27 mouse cellular contexts compared by ENCODE assay signal in genomic region chr9:115426682-115427081, GRCm38 (mm10).
DNase-seq lines count a peak whose midpoint lies in the region; ATAC-seq and TF ChIP-seq lines count a peak whose summit lies in the region.
"Had no signal": no experiment of that assay in that cellular context is flagged by ENCODE, and none has a peak within 500 bp of the region (broad histone marks: within the 10 kb centered on the region; RNA-seq: fewer than 3 reads in every experiment).

No protein-coding gene starts in this region.

- TF ChIP-seq CTCF in brain, embryonic 14.5 days (IDR thresholded peaks at IDR 0.05; ENCODE audit: borderline replicate concordance, extremely low read depth, insufficient read depth, insufficient read length), result no peak

- H3K36me3 ChIP-seq in hindbrain, embryonic 15.5 days, result no peaks in the 10 kb centered on the region
- no peaks in the 10 kb centered on the region for H3K36me3 ChIP-seq in hindbrain, embryonic 11.5 days (ENCODE audit: control insufficient read depth, insufficient read depth, low read length)
- H3K36me3 ChIP-seq: embryonic facial prominence, embryonic 13.5 days; limb, embryonic 15.5 days; neural tube, embryonic 13.5 days had no signal

- no peaks in the 10 kb centered on the region for H3K9me3 ChIP-seq in hindbrain, embryonic 15.5 days
- no peaks in the 10 kb centered on the region for H3K9me3 ChIP-seq in hindbrain, embryonic 11.5 days (ENCODE audit: control insufficient read depth, low read length)
- H3K9me3 ChIP-seq: embryonic facial prominence, embryonic 13.5 days; limb, embryonic 15.5 days; neural tube, embryonic 13.5 days had no signal

- no peak for ATAC-seq in hindbrain, embryonic 15.5 days (ENCODE audit: low FRiP score, low read depth)
- no peak for ATAC-seq in hindbrain, embryonic 11.5 days (ENCODE audit: low FRiP score)
- ATAC-seq: intestine, postnatal 0 days; midbrain, embryonic 16.5 days had no signal

- no peak overlapping the region for H3K9ac ChIP-seq in hindbrain, embryonic 15.5 days
- H3K9ac ChIP-seq in hindbrain, embryonic 11.5 days (ENCODE audit: low read depth, low read length), result no peak overlapping the region
- H3K9ac ChIP-seq: embryonic facial prominence, embryonic 13.5 days; limb, embryonic 15.5 days; liver, embryonic 14.5 days; lung, embryonic 14.5 days; neural tube, embryonic 13.5 days had no signal

- no peaks in the 10 kb centered on the region for H3K27me3 ChIP-seq in hindbrain, embryonic 15.5 days
- no peaks in the 10 kb centered on the region for H3K27me3 ChIP-seq in hindbrain, embryonic 11.5 days (ENCODE audit: control insufficient read depth, insufficient read depth, low read length)
- H3K27me3 ChIP-seq: embryonic facial prominence, embryonic 13.5 days; limb, embryonic 15.5 days; neural tube, embryonic 13.5 days had no signal

- no peak for TF ChIP-seq POLR2A in brain, embryonic 14.5 days (IDR thresholded peaks at IDR 0.05; ENCODE audit: borderline replicate concordance, extremely low read depth, insufficient read depth, insufficient read length, poor library complexity, severe bottlenecking)

- H3K4me2 ChIP-seq in hindbrain, embryonic 15.5 days, result no peak overlapping the region
- H3K4me2 ChIP-seq in hindbrain, embryonic 11.5 days (replicated peaks; ENCODE audit: low read depth, low read length), result no peak overlapping the region
- H3K4me2 ChIP-seq: embryonic facial prominence, embryonic 13.5 days; heart, embryonic 11.5 days; limb, embryonic 15.5 days; lung, embryonic 14.5 days; neural tube, embryonic 13.5 days had no signal

- 0 out of 2 replicates have a peak, but pooled peaks cover 3% of the 10 kb centered on the region for H3K4me1 ChIP-seq in hindbrain, embryonic 15.5 days (replicated peaks)
- no peaks in the 10 kb centered on the region for H3K4me1 ChIP-seq in hindbrain, embryonic 11.5 days (replicated peaks; ENCODE audit: control insufficient read depth, insufficient read depth, low read length)
- H3K4me1 ChIP-seq: limb, embryonic 15.5 days; neural tube, embryonic 13.5 days had no signal

- no peak overlapping the region for H3K4me3 ChIP-seq in hindbrain, embryonic 15.5 days
- no peak overlapping the region for H3K4me3 ChIP-seq in hindbrain, embryonic 11.5 days (ENCODE audit: low read depth, low read length)
- H3K4me3 ChIP-seq: embryonic facial prominence, embryonic 13.5 days; erythroblast, embryonic 14.5 days; limb, embryonic 15.5 days; myocyte; neural tube, embryonic 13.5 days had no signal

- 57% methylated on average over 8 of the region's 8 CpGs for WGBS in hindbrain, embryonic 15.5 days
- WGBS in hindbrain, embryonic 11.5 days, result 89% methylated on average over 8 of the region's 8 CpGs

- no peak for DNase-seq in hindbrain, embryonic 11.5 days (ENCODE audit: low spot score)
- peak; percentile 41 for DNase-seq in brain, adult 2 months (ENCODE audit: low read depth, low spot score)
- DNase-seq in brain, embryonic 14.5 days (ENCODE audit: low read depth), result peak; percentile 70
- peak; percentile 58 for DNase-seq in layer of hippocampus, adult 9-11 months
- no peak for DNase-seq in left cerebral cortex, postnatal 14 days (ENCODE audit: low spot score in 2 of 2)
- DNase-seq in frontal cortex, postnatal 25 days (ENCODE audit: low spot score in 2 of 2), result no peak
- DNase-seq: adrenal gland, adult 2 months; cerebellum, adult 2 months; cerebellum, postnatal 25 days; embryo, embryonic 11 days; gastrocnemius, postnatal 14 days; heart, adult 11 months; kidney, postnatal 25 days; left cerebral cortex, postnatal 4 days; lung, embryonic 14.5 days; retina, postnatal 1 day; thymus, postnatal 25 days had no signal

- intact Hi-C loops in left cerebral cortex, postnatal 14 days (cut with DNase I), result no loop called here

- 0 out of 2 replicates have a peak overlapping the region, but pooled peaks have one; percentile 31 for H3K27ac ChIP-seq in hindbrain, embryonic 15.5 days (replicated peaks)
- no peak overlapping the region for H3K27ac ChIP-seq in hindbrain, embryonic 11.5 days (ENCODE audit: low read depth, low read length)
- H3K27ac ChIP-seq: embryonic facial prominence, embryonic 13.5 days; limb, embryonic 15.5 days; liver, embryonic 14.5 days; neural tube, embryonic 13.5 days had no signal

Comparison
In these comparisons a context has a peak if more than half of its experiments do, and no peak if none do; other contexts are left out.
1. DNase-seq: peak in brain, adult 2 months (single experiment), brain, embryonic 14.5 days (single experiment) and layer of hippocampus, adult 9-11 months (single experiment); none in hindbrain, embryonic 11.5 days (single experiment), left cerebral cortex, postnatal 14 days (0 of 2) and frontal cortex, postnatal 25 days (0 of 2).